Mouse (Mus musculus) hindbrain, embryonic 14.5 days (tissue): ENCODE measurements around the gene Pla2g3. TPM values are rescaled to one million over a fixed set of nuclear protein-coding genes. Genes with fewer than 3 reads are reported as not detected.

ENCODE experiments used
- ATAC-seq: fragments of 200-750 bp; cut with Nextera tagmentation; 2 replicates; pipeline ENCODE4 v1.8.0; 2017; ENCODE audit warnings: moderate number of reproducible peaks, mild to moderate bottlenecking, moderate TSS enrichment, moderate library complexity; ENCODE audit not compliant: low FRiP score
- DNase-seq: peaks from one replicate; pipeline ENCODE4 v3.0.0-alpha.2; 2015; ENCODE audit warnings: low spot score
- H3K27ac ChIP-seq: fragments of 300-500 bp; sonication (generic); 2 replicates; pipeline ENCODE4 v1.5.1; 2014; ENCODE audit warnings: mild to moderate bottlenecking, moderate library complexity
- H3K27me3 ChIP-seq: fragments of 300-500 bp; sonication (generic); 2 replicates; pipeline ENCODE4 v1.6.1; 2014; ENCODE audit warnings: mild to moderate bottlenecking, low read length, mixed read lengths; ENCODE audit not compliant: control insufficient read depth, insufficient read depth
- H3K36me3 ChIP-seq: fragments of 300-500 bp; sonication (generic); replicated peaks from 2 replicates; pipeline ENCODE4 v1.6.1; 2014; ENCODE audit not compliant: control insufficient read depth, insufficient read depth
- H3K4me1 ChIP-seq: fragments of 300-500 bp; sonication (generic); replicated peaks from 2 replicates; pipeline ENCODE4 v1.6.1; 2014; ENCODE audit warnings: antibody characterized with exemption, low read length, mixed read lengths; ENCODE audit not compliant: control insufficient read depth, insufficient read depth
- H3K4me2 ChIP-seq: fragments of 300-500 bp; sonication (generic); replicated peaks from 2 replicates; pipeline ENCODE4 v1.6.1; 2014; ENCODE audit warnings: mild to moderate bottlenecking, moderate library complexity
- H3K4me3 ChIP-seq: fragments of 300-500 bp; sonication (generic); replicated peaks from 2 replicates; pipeline ENCODE4 v1.5.1; 2014; ENCODE audit warnings: mild to moderate bottlenecking, low read length
- H3K9ac ChIP-seq: fragments of 300-500 bp; sonication (generic); 2 replicates; pipeline ENCODE4 v1.6.1; 2014
- H3K9me3 ChIP-seq: fragments of 300-500 bp; sonication (generic); 2 replicates; pipeline ENCODE4 v1.6.1; 2016; ENCODE audit warnings: low read length; ENCODE audit not compliant: control insufficient read depth
- WGBS: fragments of 180-500 bp; shearing (Covaris S2); extraction: QIAGEN DNeasy Blood & Tissue Kit; methylation state at CpG from one replicate; pipeline ENCODE4 v1.1.7; 2014; 5-methylcytosine and 5-hydroxymethylcytosine counted together
- polyA plus RNA-seq: library from polyadenylated mRNA; unstranded; fragments of >200 nt; fragmentation: Nextera tagmentation; extraction: Ambion mirVana; gene quantifications from 2 replicates; pipeline ENCODE4 v1.2.1, GENCODE M21; 2014

Gene Pla2g3
- polyA plus RNA-seq, 1 experiment from 2014 or later = 0.67 TPM

- Histone ChIP-seq H3K4me2 (no peak overlapping the region), H3K9ac (no peak overlapping the region), H3K9me3 (0 out of 2 replicates have a peak, but pooled peaks cover 4% of the 10 kb centered on the region), H3K27me3 (no peaks in the 10 kb centered on the region), H3K4me1 (no peaks in the 10 kb centered on the region), H3K27ac (no peak overlapping the region), H3K36me3 (no peaks in the 10 kb centered on the region), H3K4me3 (no peak overlapping the region)
- 83% methylated on average over 2 of the region's 2 CpGs for WGBS
- ATAC-seq = no peak
- DNase-seq = no peak
Measured at GRCm38 (mm10) chr11:3547047-3547446, 59.0 kb downstream of the Pla2g3 start.

- peak; percentile 36 for DNase-seq
Measured at GRCm38 (mm10) chr11:3547969-3548368, 59.9 kb downstream of the Pla2g3 start.

GRCm38 (mm10) chr11:3548564-3549295 is 60.6 kb downstream of the Pla2g3 start:
- Histone ChIP-seq H3K9ac (no peak overlapping the region), H3K4me1 (no peaks in the 10 kb centered on the region), H3K36me3 (no peaks in the 10 kb centered on the region), H3K27ac (no peak overlapping the region), H3K4me2 (no peak overlapping the region), H3K27me3 (no peaks in the 10 kb centered on the region), H3K4me3 (no peak overlapping the region), H3K9me3 (0 out of 2 replicates have a peak, but pooled peaks cover 4% of the 10 kb centered on the region)
- no peak for DNase-seq
- ATAC-seq = no peak
- WGBS = 68% methylated on average over 3 of the region's 3 CpGs

More at GRCm38 (mm10) chr11:3547969-3548368, 59.9 kb downstream of the Pla2g3 start:
- Histone ChIP-seq H3K27me3 (no peaks in the 10 kb centered on the region), H3K4me3 (no peak overlapping the region), H3K27ac (no peak overlapping the region), H3K9ac (no peak overlapping the region), H3K4me2 (no peak overlapping the region), H3K36me3 (no peaks in the 10 kb centered on the region), H3K4me1 (no peaks in the 10 kb centered on the region), H3K9me3 (0 out of 2 replicates have a peak, but pooled peaks cover 4% of the 10 kb centered on the region)
- no peak for ATAC-seq
- 37% methylated on average over 6 of the region's 6 CpGs for WGBS

Other genes starting within 250 kb of the Pla2g3 start
- gene Drg1, start 221.9 kb upstream of the Pla2g3 start, polyA plus RNA-seq = 206 and 216 TPM in 2 replicates
- 47.6 and 50.4 TPM in 2 replicates for gene Patz1, start 199.4 kb upstream of the Pla2g3 start, polyA plus RNA-seq
- 20.9 and 21.3 TPM in 2 replicates for gene Pik3ip1, start 157.9 kb upstream of the Pla2g3 start, polyA plus RNA-seq
- gene Limk2, start 79.1 kb upstream of the Pla2g3 start, polyA plus RNA-seq = 146 and 148 TPM in 2 replicates
- 46.3 and 50.6 TPM in 2 replicates for gene Rnf185, start 35.9 kb upstream of the Pla2g3 start, polyA plus RNA-seq
- gene Inpp5j, start 16.5 kb downstream of the Pla2g3 start, polyA plus RNA-seq = 5.7 and 6.9 TPM in 2 replicates
- gene Selenom, start 26.4 kb downstream of the Pla2g3 start, polyA plus RNA-seq = 105 and 122 TPM in 2 replicates
- gene Smtn, start 52.3 kb downstream of the Pla2g3 start, polyA plus RNA-seq = 15.0 and 17.3 TPM in 2 replicates
- gene Morc2a, start 160.9 kb downstream of the Pla2g3 start, polyA plus RNA-seq = 28.5 and 28.7 TPM in 2 replicates